Mouse (Mus musculus) urinary bladder, postnatal 0 days (tissue): ENCODE results near the gene Esp18. TPM values are rescaled to one million over a fixed set of nuclear protein-coding genes. Genes with fewer than 3 reads are reported as not detected.

Source experiments
- microRNA-seq: library from miRNA; unstranded; fragments of <30 nt; microRNA quantifications from one replicate; pipeline ENCODE4, GENCODE M21; 2016
- polyA plus RNA-seq: library from polyadenylated mRNA; unstranded; fragments of >200 nt; fragmentation: Nextera tagmentation; extraction: Ambion mirVana; gene quantifications from 2 replicates; pipeline ENCODE4 v1.2.1, GENCODE M21; 2015

Gene Esp18
- polyA plus RNA-seq, result not detected in 2 replicates

GRCm38 (mm10) chr17:39406059-39406458, at the start of gene Esp18:
Gene Esp18 (plus strand): TSS chr17:39406359.

Small RNA genes within 50 kb of the gene (microRNA-seq; reads per million reads assigned to microRNA genes)
- not detected for gene Gm26429

Other genes starting within 250 kb of the Esp18 start
- not detected in 2 replicates for gene Esp16, start 129.8 kb downstream of the Esp18 start, polyA plus RNA-seq
- gene Esp15, start 234.6 kb downstream of the Esp18 start, polyA plus RNA-seq, result not detected in 2 replicates